Mouse (Mus musculus): ENCODE results near the gene Trp53. TPM values are rescaled to one million over a fixed set of nuclear protein-coding genes. Genes with fewer than 3 reads are reported as not detected.
A peak's percentile ranks its signal among the peaks of the same experiment; 100 is the strongest.

Trp53 gene
- polyA plus RNA-seq, 1 experiment from 2014 or later, result 166 TPM

DNA sequence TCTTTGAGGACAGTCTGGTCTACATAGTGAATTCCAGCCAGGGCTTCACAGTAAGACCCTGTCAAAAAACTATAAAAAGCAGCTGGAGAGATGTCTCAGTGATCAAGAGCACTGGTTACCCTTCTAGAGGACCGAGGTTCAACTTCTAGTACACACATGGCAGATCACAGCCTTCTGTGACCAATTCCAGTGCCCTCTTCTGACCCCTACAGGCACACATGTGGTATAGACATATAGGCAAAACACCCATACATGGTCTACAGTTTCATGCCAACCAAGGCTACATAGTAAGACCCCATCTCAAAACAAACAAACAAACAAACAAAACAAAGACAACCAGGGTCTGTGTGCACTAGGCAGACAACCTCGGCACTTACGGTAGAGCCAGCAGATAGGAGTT lies 4.9 kb upstream of the Trp53 start:
- H3K4me1 ChIP-seq, result peaks cover 42% of the 10 kb centered on the region
- H3K36me3 ChIP-seq, result peaks cover 69% of the 10 kb centered on the region
- no peaks in the 10 kb centered on the region for H3K27me3 ChIP-seq (ENCODE audit: low read depth, poor library complexity, severe bottlenecking)
- no peak overlapping the region for H3K27ac ChIP-seq (replicated peaks)
- H3K4me3 ChIP-seq, result peak overlapping the region; percentile 23; the same call in 1 of the 2 replicates
- 69% methylated on average over 3 of the region's 3 CpGs for WGBS
- DNase-seq (ENCODE audit: low spot score), result no peak
- no peaks in the 10 kb centered on the region for H3K9me3 ChIP-seq (replicated peaks)

DNA sequence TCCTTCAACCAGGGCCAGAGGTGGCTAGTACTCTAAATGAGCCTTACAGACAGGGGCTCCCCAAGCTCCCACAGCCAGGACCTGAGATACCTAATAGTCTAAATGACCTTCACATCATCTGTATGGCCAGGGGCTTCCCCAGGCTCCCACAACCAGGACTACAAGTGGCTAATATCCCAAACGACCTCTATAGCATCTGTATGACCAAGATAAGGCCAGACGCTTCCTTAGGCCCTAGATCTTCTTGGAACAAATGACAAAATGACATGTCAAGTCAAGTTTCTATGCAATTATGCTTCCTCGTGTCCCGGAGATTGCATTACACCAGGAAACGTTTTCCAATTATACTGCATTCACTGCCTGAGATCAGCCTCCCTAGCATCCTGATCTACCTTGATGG lies 3.9 kb upstream of the Trp53 start:
- Histone ChIP-seq H3K36me3 (peaks cover 58% of the 10 kb centered on the region), H3K4me3 (no peak overlapping the region; the same call in 1 of the 2 replicates)
- 82% methylated on average over 5 of the region's 5 CpGs for WGBS

DNA sequence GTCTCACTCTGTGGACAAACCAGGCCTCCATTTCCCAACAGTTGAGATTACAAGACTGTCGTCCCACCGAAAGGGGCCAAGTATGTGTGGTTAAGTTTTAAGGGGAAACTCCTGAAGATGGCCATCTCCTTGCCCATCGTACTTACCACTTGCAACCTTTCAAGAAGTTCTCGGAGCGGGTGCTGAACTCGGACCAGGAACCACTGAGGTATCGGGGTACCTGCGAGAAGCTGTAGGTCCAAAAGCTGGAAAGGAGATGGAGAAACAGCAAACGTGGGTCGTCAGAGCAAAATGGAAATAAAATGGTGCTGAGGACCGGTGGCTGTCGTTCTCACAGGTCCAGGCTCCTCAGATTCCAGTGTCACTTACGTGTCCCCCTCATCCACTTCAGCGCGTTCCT lies 1.9 kb upstream of the Trp53 start:
- H3K36me3 ChIP-seq, result peaks cover 42% of the 10 kb centered on the region
- peaks cover 55% of the 10 kb centered on the region for H3K4me1 ChIP-seq
- DNase-seq (ENCODE audit: low spot score), result no peak
- no peaks in the 10 kb centered on the region for H3K9me3 ChIP-seq (replicated peaks)
- no peaks in the 10 kb centered on the region for H3K27me3 ChIP-seq (ENCODE audit: low read depth, poor library complexity, severe bottlenecking)
- H3K27ac ChIP-seq (replicated peaks), result peak overlapping the region; percentile 91
- WGBS, result 17% methylated on average over 15 of the region's 15 CpGs
- H3K4me3 ChIP-seq, result peak overlapping the region; percentile 90

More for the DNA sequence above, 3.9 kb upstream of the Trp53 start:
- no peak overlapping the region for H3K27ac ChIP-seq (replicated peaks)
- no peaks in the 10 kb centered on the region for H3K27me3 ChIP-seq (ENCODE audit: low read depth, poor library complexity, severe bottlenecking)
- no peaks in the 10 kb centered on the region for H3K9me3 ChIP-seq (replicated peaks)
- DNase-seq (ENCODE audit: low spot score), result no peak
- H3K4me1 ChIP-seq, result peaks cover 42% of the 10 kb centered on the region

DNA sequence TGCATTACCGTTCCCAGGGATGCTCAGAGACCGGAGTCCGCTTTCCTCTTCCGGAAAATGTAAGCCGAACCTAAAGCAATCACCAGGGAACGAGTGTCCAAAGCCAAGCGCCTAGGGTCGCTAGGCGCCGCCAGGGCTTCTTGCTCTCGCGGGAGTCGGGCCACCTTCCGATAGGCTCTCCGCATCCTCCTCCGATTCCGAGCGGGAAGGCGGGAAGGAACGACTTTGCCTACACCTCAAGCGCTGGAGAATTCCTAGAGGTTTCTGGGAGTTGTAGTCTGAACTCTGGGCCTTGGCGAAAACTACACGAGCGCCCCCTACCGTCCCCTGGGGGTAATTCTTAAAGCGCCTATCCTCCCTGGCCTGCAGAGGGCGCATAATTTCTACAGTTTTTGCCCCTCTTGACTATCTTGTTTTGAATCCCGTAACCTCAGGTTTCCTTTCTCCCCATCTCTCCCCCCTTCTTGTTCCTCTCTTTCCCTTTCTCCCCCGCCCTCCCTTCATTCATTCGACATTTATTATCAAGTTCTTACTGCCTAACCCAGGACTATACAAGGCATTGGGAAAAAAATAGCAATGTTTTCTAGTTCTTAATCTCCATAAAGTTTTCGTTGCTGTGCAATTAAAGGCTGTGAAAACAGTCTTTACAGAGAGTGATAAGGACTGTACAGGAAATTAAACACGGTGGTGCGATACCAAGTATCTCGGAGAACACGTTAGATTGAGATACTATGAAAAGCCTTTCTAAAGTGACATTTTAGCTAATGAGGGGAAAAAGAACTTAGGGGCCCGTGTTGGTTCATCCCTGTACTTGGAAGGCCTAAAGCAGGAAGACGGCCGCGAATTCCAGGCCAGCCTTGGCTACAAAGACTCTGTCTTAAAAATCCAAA lies 786 bp upstream of the Trp53 start:
- Histone ChIP-seq H3K27ac (replicated peaks) (peak overlapping the region; percentile 91), H3K4me3 (peak overlapping the region; percentile 90), H3K36me3 (peaks cover 42% of the 10 kb centered on the region), H3K4me1 (peaks cover 55% of the 10 kb centered on the region), H3K27me3 (ENCODE audit: low read depth, poor library complexity, severe bottlenecking) (no peaks in the 10 kb centered on the region), H3K9me3 (replicated peaks) (no peaks in the 10 kb centered on the region)
- peak; percentile 99 for DNase-seq (ENCODE audit: low spot score)
- WGBS, result 3% methylated on average over 39 of the region's 39 CpGs

DNA sequence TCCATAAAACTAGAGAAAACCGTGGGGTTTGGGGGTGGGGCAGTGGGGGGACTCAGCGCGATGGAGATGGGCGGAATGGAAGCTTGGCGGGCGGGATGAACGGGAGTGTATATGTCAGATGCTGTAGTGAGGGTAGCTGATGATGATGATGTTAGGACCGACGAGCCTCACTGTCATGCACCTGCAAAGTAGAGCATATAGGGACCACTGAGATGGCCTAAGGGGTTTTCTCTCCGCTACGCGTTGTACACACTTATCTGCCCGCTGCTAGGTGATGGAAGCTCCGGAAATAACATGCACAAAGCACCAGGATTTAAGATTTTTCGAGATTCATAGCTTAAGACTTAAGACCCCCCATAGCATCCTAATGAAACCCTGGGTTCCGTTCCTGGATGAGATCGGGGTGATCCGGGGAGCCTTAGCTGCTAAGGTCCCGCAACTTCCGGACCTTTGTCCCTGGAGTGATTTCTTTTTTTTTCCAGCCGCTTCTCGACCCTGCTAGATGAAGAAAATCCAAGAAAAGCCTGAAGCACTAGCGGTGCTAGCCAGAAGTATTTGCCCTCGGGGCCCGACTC lies 500 bp downstream of the Trp53 start:
- under 1% methylated on average over 25 of the region's 25 CpGs for WGBS
- Histone ChIP-seq H3K27me3 (ENCODE audit: low read depth, poor library complexity, severe bottlenecking) (no peaks in the 10 kb centered on the region), H3K4me3 (peak overlapping the region; percentile 90), H3K4me1 (peaks cover 46% of the 10 kb centered on the region), H3K36me3 (peaks cover 36% of the 10 kb centered on the region), H3K27ac (replicated peaks) (peak overlapping the region; percentile 91), H3K9me3 (replicated peaks) (no peaks in the 10 kb centered on the region)
- DNase-seq (ENCODE audit: low spot score), result no peak

DNA sequence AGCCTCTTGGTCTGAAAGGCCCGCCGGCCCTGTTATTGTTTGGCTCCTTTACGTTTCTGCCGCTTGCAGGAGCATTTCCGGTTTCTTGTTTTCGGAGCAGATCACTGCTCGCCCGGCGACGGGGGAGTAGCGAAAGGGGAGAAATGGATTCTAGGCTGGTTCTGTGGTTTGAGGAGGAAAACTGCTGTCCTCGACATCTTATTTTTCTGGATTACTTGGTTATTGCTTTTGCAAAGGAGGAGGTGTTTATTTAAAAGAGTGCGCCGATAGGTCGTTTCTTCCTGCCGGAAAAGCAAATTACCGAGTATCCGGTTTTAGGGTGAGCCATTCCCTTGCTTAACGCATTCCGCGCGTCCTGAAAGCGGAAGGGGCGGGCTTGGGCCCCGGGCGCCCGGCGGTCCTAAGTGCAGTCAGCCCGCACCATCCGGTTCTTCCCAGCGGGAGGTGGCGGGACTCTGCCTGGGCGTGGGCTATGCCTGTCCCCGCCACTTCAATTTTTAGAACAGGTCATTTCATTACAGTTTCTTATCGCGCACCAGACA lies 1.1 kb downstream of the Trp53 start:
- Histone ChIP-seq H3K9me3 (replicated peaks) (no peaks in the 10 kb centered on the region), H3K27ac (replicated peaks) (peak overlapping the region; percentile 91), H3K27me3 (ENCODE audit: low read depth, poor library complexity, severe bottlenecking) (no peaks in the 10 kb centered on the region), H3K4me1 (peaks cover 41% of the 10 kb centered on the region), H3K4me3 (peak overlapping the region; percentile 90), H3K36me3 (peaks cover 37% of the 10 kb centered on the region)
- DNase-seq (ENCODE audit: low spot score), result peak; percentile 94
- WGBS, result under 1% methylated on average over 36 of the region's 36 CpGs

DNA sequence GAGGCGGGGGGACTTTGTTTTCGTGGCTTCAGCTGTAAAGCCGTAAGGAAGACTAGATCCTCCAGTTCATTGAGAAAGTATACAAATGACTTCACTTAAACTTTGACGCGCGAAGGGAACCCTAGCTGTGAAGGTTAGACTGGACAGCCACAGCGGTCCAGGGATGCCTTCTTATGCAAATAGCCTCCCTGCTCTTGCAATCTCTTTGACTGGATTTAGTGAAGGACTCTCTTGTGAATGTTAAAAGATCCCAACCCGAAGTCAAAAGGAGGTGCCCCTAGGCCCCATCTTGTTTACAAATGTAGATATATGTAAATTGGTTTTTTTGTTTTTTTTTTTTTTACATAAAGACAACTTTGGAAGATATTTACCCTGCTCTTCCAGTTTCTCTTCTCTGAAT lies 1.7 kb downstream of the Trp53 start:
- Histone ChIP-seq H3K27me3 (ENCODE audit: low read depth, poor library complexity, severe bottlenecking) (no peaks in the 10 kb centered on the region), H3K4me1 (peaks cover 37% of the 10 kb centered on the region), H3K27ac (replicated peaks) (peak overlapping the region; percentile 91), H3K9me3 (replicated peaks) (no peaks in the 10 kb centered on the region), H3K36me3 (peaks cover 41% of the 10 kb centered on the region), H3K4me3 (peak overlapping the region; percentile 90)
- WGBS, result under 1% methylated on average over 8 of the region's 8 CpGs
- no peak for DNase-seq (ENCODE audit: low spot score)

DNA sequence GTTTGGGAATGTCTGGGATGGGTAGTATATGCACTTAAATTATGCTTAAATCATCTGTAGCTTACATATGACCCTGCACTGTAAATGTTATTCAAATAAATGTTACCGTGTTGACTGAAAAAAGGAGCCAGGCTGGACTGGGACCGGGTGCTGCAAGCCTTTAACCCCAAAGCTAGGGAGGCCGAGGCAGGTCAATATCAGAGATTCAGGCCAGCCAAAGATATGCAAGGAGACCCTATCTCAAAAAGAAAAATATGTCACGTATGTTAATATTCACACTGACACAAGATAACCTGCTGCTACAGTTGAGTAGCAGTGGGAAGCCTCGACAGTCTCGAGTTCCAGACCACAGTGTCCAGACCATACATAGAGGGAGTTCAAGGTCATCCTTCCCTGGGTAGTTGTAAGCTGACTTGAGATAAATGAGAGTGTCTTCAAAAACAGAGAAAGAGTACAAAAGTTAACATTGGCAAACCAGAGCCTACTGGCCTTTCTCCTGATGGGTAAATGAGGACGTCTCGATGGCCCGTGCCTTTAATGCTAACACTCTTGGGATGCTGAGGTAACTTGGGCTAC lies 2.2 kb downstream of the Trp53 start:
- Histone ChIP-seq H3K36me3 (peaks cover 41% of the 10 kb centered on the region), H3K4me3 (peak overlapping the region; percentile 90), H3K27ac (replicated peaks) (peak overlapping the region; percentile 91), H3K9me3 (replicated peaks) (no peaks in the 10 kb centered on the region), H3K27me3 (ENCODE audit: low read depth, poor library complexity, severe bottlenecking) (no peaks in the 10 kb centered on the region), H3K4me1 (peaks cover 32% of the 10 kb centered on the region)
- no peak for DNase-seq (ENCODE audit: low spot score)
- 68% methylated on average over 9 of the region's 9 CpGs for WGBS

DNA sequence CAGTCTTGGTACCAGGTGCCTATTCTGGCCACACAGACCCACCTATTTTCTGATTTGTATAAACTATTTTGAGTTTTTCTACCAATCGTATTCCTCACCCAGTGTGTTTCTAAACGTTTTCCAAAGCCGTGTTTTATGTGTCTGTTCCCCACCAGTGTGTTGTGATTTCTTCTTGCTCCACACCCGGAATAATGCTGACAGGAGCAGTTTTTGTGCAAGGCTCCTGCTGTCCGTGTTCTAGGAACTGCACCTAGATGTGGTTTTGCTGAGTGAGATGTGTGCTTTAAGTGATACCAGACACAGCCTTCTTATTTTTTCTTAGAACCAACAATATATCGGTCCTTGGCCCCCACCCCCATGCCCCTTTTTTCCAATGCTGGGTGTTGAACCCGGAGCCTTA lies 3.8 kb downstream of the Trp53 start:
- no peaks in the 10 kb centered on the region for H3K9me3 ChIP-seq (replicated peaks)
- DNase-seq (ENCODE audit: low spot score), result no peak
- WGBS, result 93% methylated on average over 7 of the region's 7 CpGs

DNA sequence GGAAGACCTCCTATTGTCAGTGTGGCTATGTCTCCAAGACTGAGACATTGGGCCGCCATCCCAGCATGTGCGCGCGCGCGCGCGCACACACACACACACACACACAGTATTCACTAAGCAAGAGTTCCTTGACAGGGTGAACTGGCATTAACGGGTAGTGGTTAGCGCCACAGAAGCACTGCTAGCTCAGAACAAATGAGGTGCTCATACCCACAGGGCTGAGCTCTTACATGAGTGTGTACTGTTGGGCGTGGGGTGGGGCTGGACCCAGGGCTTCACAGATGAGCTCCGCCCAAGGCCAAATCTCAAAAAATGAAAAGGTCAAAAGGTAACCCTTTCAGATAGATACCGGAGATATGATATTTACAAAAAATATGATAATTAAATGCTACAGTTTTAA lies 4.8 kb downstream of the Trp53 start:
- DNase-seq (ENCODE audit: low spot score), result no peak
- Histone ChIP-seq H3K4me3 (no peak overlapping the region), H3K27me3 (ENCODE audit: low read depth, poor library complexity, severe bottlenecking) (no peaks in the 10 kb centered on the region), H3K9me3 (replicated peaks) (no peaks in the 10 kb centered on the region), H3K4me1 (peaks cover 14% of the 10 kb centered on the region), H3K36me3 (peaks cover 64% of the 10 kb centered on the region), H3K27ac (replicated peaks) (no peak overlapping the region)
- WGBS, result 97% methylated on average over 13 of the region's 13 CpGs

More for the DNA sequence above, 3.8 kb downstream of the Trp53 start:
- Histone ChIP-seq H3K27me3 (ENCODE audit: low read depth, poor library complexity, severe bottlenecking) (no peaks in the 10 kb centered on the region), H3K36me3 (peaks cover 54% of the 10 kb centered on the region), H3K4me1 (peaks cover 19% of the 10 kb centered on the region), H3K4me3 (no peak overlapping the region), H3K27ac (replicated peaks) (no peak overlapping the region)

DNA sequence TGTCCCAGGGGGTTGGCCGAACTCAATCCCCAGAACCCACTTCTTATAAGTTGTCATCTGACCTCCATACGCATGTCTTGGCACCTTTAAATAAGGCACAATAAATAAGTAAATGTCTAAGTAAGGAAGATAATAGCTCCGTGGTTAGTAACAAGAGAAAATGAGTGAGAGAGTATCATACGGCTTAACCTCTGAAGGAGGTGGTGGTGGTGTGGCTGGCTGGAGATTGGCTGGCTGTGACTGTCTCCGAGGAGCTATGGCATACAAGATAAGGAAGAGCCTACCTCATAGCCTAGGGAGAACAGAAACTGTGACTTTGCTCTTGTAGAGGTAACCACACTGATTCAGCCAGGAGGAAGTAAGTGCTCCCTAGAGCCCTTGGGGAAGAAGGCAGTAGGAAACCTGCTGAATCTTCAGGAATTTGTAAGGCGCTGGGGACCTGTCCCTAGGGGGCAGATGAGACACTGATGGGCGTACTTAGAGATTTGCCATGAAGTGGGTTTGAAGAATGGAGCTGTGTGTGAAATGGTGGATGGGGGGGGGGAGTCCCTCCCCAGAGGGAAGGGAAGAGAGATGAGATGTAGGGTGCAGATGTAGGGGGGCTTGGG lies 5.7 kb downstream of the Trp53 start:
- Histone ChIP-seq H3K4me1 (peaks cover 14% of the 10 kb centered on the region), H3K27me3 (ENCODE audit: low read depth, poor library complexity, severe bottlenecking) (no peaks in the 10 kb centered on the region), H3K27ac (replicated peaks) (no peak overlapping the region), H3K4me3 (no peak overlapping the region), H3K36me3 (peaks cover 73% of the 10 kb centered on the region), H3K9me3 (replicated peaks) (no peaks in the 10 kb centered on the region)
- WGBS, result 87% methylated on average over 7 of the region's 7 CpGs
- no peak for DNase-seq (ENCODE audit: low spot score)

DNA sequence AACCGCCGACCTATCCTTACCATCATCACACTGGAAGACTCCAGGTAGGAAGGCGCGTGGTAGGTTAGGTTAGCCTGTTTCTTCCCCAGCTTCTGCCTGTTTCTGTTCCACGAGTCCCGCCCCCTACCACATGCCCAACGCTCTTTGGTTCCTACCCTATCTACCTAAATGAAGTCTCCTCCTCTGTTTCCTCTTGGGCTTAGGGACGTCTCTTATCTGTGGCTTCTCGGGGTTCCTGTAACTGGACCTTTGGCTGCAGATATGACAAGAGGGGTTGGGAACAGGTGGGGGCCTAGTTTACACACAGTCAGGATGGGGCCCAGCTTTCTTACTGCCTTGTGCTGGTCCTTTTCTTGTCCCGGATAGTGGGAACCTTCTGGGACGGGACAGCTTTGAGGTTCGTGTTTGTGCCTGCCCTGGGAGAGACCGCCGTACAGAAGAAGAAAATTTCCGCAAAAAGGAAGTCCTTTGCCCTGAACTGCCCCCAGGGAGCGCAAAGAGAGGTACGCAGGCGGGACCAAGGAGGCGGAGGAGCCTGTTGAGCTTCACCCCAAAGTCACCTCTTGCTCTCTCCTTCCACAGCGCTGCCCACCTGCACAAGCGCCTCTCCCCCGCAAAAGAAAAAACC lies 9.2 kb downstream of the Trp53 start:
- 94% methylated on average over 22 of the region's 22 CpGs for WGBS
- no peaks in the 10 kb centered on the region for H3K27me3 ChIP-seq (ENCODE audit: low read depth, poor library complexity, severe bottlenecking)
- no peak overlapping the region for H3K27ac ChIP-seq (replicated peaks)
- H3K36me3 ChIP-seq, result peaks cover 92% of the 10 kb centered on the region
- H3K4me1 ChIP-seq, result peaks cover 6% of the 10 kb centered on the region; the same call in 1 of the 2 replicates
- H3K9me3 ChIP-seq (replicated peaks), result no peaks in the 10 kb centered on the region
- H3K4me3 ChIP-seq, result no peak overlapping the region
- DNase-seq (ENCODE audit: low spot score), result no peak

Data from midbrain, embryonic 10.5 days (tissue).